26 mouse cellular contexts compared by ENCODE assay signal in genomic region chr2:21018535-21018934, GRCm38 (mm10).
"Had no signal": no experiment of that assay in that cellular context is flagged by ENCODE, and none has a peak within 500 bp of the region (broad histone marks: within the 10 kb centered on the region; RNA-seq: fewer than 3 reads in every experiment).

No protein-coding gene starts in this region.

- ATAC-seq: hindbrain, embryonic 16.5 days; inflammation-experienced regulatory T-cells, adult 6 months; intestine, embryonic 15.5 days; intestine, postnatal 0 days had no signal

- H3K4me3 ChIP-seq: gastrocnemius, adult 2 months; heart, embryonic 10.5 days; heart, embryonic 12.5 days; hindbrain, embryonic 10.5 days; hindbrain, embryonic 12.5 days; intestine, embryonic 15.5 days; layer of hippocampus, adult 2 months; left cerebral cortex, adult 2 months; limb, embryonic 13.5 days; limb, embryonic 15.5 days; liver, embryonic 13.5 days had no signal

- DNase-seq: gastrocnemius, adult 2 months; gastrocnemius, postnatal 10 days; gastrocnemius, postnatal 25 days; heart, adult 18-20 months; heart, postnatal 10 days; heart, postnatal 4 days; kidney, adult 18-20 months; kidney, adult 8-10 months; kidney, postnatal 10 days; kidney, postnatal 25 days; kidney, postnatal 4 days; left cerebral cortex, postnatal 4 days; liver, embryonic 13.5 days had no signal

- H3K27ac ChIP-seq: gastrocnemius, adult 2 months; heart, embryonic 10.5 days; hindbrain, embryonic 10.5 days; hindbrain, embryonic 12.5 days; hindbrain, embryonic 14.5 days; intestine, embryonic 15.5 days; layer of hippocampus, adult 2 months; left cerebral cortex, adult 2 months; limb, embryonic 13.5 days; limb, embryonic 15.5 days; liver, embryonic 13.5 days had no signal

- H3K27me3 ChIP-seq: heart, embryonic 12.5 days; hindbrain, embryonic 12.5 days; intestine, embryonic 15.5 days; limb, embryonic 13.5 days; limb, embryonic 15.5 days; liver, embryonic 13.5 days had no signal

- H3K9me3 ChIP-seq: heart, embryonic 10.5 days; heart, embryonic 12.5 days; hindbrain, embryonic 10.5 days; hindbrain, embryonic 12.5 days; intestine, embryonic 15.5 days; limb, embryonic 13.5 days; limb, embryonic 15.5 days; liver, embryonic 13.5 days had no signal

- H3K36me3 ChIP-seq: heart, embryonic 10.5 days; heart, embryonic 12.5 days; hindbrain, embryonic 10.5 days; hindbrain, embryonic 12.5 days; intestine, embryonic 15.5 days; limb, embryonic 13.5 days; limb, embryonic 15.5 days; liver, embryonic 13.5 days had no signal

- H3K4me2 ChIP-seq: heart, embryonic 12.5 days; hindbrain, embryonic 12.5 days; hindbrain, embryonic 14.5 days; intestine, embryonic 15.5 days; limb, embryonic 13.5 days; limb, embryonic 15.5 days; liver, embryonic 13.5 days had no signal

- H3K9ac ChIP-seq: heart, embryonic 12.5 days; hindbrain, embryonic 12.5 days; hindbrain, embryonic 14.5 days; intestine, embryonic 15.5 days; limb, embryonic 13.5 days; limb, embryonic 15.5 days; liver, embryonic 13.5 days had no signal

- H3K4me1 ChIP-seq: heart, embryonic 10.5 days; heart, embryonic 12.5 days; hindbrain, embryonic 10.5 days; hindbrain, embryonic 12.5 days; intestine, embryonic 15.5 days; liver, embryonic 13.5 days had no signal
